Mouse (Mus musculus) limb, embryonic 15.5 days (tissue): ENCODE data around the gene Pitpnb. TPM values are rescaled to one million over a fixed set of nuclear protein-coding genes. Genes with fewer than 3 reads are reported as not detected.

Experiments used
- ATAC-seq: fragments of 200-750 bp; cut with Nextera tagmentation; 2 replicates; pipeline ENCODE4 v1.8.0; 2017; ENCODE audit warnings: low read depth, moderate TSS enrichment; ENCODE audit not compliant: insufficient number of reproducible peaks, low FRiP score, low TSS enrichment
- H3K27ac ChIP-seq: fragments of 300-500 bp; sonication (generic); 2 replicates; pipeline ENCODE4 v1.5.1; 2015; ENCODE audit warnings: moderate library complexity, mild to moderate bottlenecking, inconsistent platforms
- H3K27me3 ChIP-seq: fragments of 300-500 bp; sonication (generic); 2 replicates; pipeline ENCODE4 v1.6.1; 2015; ENCODE audit warnings: inconsistent platforms
- H3K36me3 ChIP-seq: fragments of 300-500 bp; sonication (generic); 2 replicates; pipeline ENCODE4 v1.6.1; 2015; ENCODE audit warnings: inconsistent platforms
- H3K4me1 ChIP-seq: fragments of 300-500 bp; sonication (generic); 2 replicates; pipeline ENCODE4 v1.6.1; 2015; ENCODE audit warnings: inconsistent platforms
- H3K4me2 ChIP-seq: fragments of 300-500 bp; sonication (generic); 2 replicates; pipeline ENCODE4 v1.6.1; 2015; ENCODE audit warnings: mild to moderate bottlenecking, inconsistent platforms
- H3K4me3 ChIP-seq: fragments of 300-500 bp; sonication (generic); 2 replicates; pipeline ENCODE4 v1.5.1; 2015; ENCODE audit warnings: mild to moderate bottlenecking, inconsistent platforms
- H3K9ac ChIP-seq: fragments of 300-500 bp; sonication (generic); 2 replicates; pipeline ENCODE4 v1.6.1; 2015; ENCODE audit warnings: inconsistent platforms
- H3K9me3 ChIP-seq: fragments of 300-500 bp; sonication (generic); 2 replicates; pipeline ENCODE4 v1.6.1; 2016; ENCODE audit warnings: inconsistent platforms
- WGBS: fragments of 180-500 bp; shearing (Covaris S2); methylation state at CpG from one replicate; pipeline ENCODE4 v1.1.7; 2015; 5-methylcytosine and 5-hydroxymethylcytosine counted together
- polyA plus RNA-seq: library from polyadenylated mRNA; unstranded; fragments of >200 nt; fragmentation: Nextera tagmentation; extraction: Ambion mirVana; gene quantifications from 2 replicates; pipeline ENCODE4 v1.2.1, GENCODE M21; 2015

Gene Pitpnb
- polyA plus RNA-seq, 1 experiment from 2014 or later: 106 TPM

DNA sequence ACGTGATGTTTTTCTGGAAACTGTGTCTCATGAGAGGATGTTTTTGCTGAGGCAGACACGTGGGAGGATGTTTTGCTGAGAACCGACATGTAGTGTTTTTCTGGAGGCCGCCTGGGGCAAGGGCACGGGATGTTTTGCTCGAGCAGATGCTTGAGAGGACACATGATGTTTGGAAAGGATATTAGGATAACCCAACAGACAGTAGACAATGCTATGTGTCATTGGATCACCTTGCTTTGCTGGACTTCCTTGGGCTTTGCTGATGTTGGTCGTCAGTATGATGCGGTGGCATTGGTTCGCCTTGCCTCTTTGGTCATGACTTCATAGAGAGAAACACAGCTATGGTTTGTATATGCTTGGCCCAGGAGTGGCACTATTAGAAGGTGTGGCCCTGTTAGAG is 16.7 kb upstream of the Pitpnb start:
- ATAC-seq: no peak
- Histone ChIP-seq H3K27me3 (no peaks in the 10 kb centered on the region), H3K36me3 (no peaks in the 10 kb centered on the region), H3K4me3 (no peak overlapping the region), H3K4me1 (no peaks in the 10 kb centered on the region; the same call in 1 of the 2 replicates), H3K27ac (no peak overlapping the region), H3K4me2 (no peak overlapping the region), H3K9me3 (no peaks in the 10 kb centered on the region), H3K9ac (no peak overlapping the region)
- WGBS: 88% methylated on average over 9 of the region's 9 CpGs

DNA sequence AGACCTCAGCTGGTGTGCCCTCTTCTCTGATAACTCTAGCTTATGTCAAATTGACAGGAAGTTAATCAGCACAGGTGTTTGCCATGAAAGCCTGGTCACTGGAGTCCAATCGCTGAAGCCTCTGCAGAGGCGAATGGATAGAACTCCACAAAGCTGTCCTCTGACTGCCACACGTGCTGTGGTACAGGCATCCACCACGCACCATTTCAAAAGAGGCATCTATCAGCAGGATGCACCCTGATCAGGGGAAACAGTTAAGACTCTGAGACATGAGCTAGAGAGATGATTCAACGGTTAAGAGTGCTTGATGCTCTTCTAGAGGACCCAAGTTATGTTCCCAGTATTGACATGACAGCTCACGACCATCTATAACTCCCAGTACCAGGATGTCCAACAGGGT is 15.5 kb upstream of the Pitpnb start:
- no peaks in the 10 kb centered on the region for H3K9me3 ChIP-seq
- H3K4me3 ChIP-seq: no peak overlapping the region
- H3K27me3 ChIP-seq: no peaks in the 10 kb centered on the region
- WGBS: 85% methylated on average over 6 of the region's 6 CpGs
- ATAC-seq: no peak
- no peak overlapping the region for H3K27ac ChIP-seq
- no peaks in the 10 kb centered on the region for H3K36me3 ChIP-seq
- no peak overlapping the region for H3K9ac ChIP-seq
- H3K4me2 ChIP-seq: no peak overlapping the region
- no peaks in the 10 kb centered on the region; the same call in 1 of the 2 replicates for H3K4me1 ChIP-seq

DNA sequence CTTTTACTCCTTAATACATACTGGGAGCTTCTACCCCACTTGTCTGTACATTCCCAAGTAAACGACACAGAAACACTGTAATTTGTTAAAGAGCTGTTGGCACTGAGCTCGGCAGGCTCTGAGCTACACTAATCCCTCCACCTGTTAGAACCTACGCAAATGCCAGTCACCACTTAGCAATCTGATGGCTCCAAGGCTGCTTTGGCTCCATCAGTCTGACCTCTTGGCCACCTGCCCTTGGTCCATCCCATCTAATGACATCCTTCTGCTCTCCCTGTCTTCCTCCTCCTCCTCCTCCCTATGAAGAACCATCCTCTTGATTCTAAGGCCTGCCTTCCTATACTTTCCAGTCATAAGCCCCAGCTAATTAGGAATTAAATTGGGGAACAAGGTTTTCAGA is 13.0 kb upstream of the Pitpnb start:
- H3K36me3 ChIP-seq: no peaks in the 10 kb centered on the region
- no peaks in the 10 kb centered on the region for H3K4me1 ChIP-seq
- H3K9ac ChIP-seq: no peak overlapping the region
- WGBS: 55% methylated on average over 3 of the region's 3 CpGs
- ATAC-seq: no peak
- no peaks in the 10 kb centered on the region for H3K27me3 ChIP-seq
- H3K4me2 ChIP-seq: no peak overlapping the region
- no peak overlapping the region for H3K27ac ChIP-seq
- no peaks in the 10 kb centered on the region for H3K9me3 ChIP-seq
- H3K4me3 ChIP-seq: no peak overlapping the region

DNA sequence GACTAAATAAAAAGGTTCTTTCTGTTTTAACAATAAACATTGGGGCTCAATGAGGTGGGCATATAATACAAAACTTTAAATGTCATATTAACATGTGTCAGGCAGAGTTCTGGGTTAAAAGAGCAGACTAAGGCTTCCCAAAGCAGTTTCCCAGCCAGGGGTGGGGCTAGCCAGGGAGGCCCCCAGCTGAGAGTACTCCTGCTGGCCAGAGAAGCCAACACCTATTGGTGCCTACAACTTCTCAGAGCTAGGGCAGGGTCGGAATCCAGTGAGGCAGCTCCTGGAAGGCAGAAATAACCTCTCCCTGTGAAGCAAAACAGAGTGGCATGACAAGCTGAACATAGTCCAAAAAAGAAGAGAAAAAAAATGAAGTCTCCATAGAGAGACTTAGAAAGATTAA is 11.6 kb upstream of the Pitpnb start:
- no peaks in the 10 kb centered on the region for H3K36me3 ChIP-seq
- H3K9ac ChIP-seq: no peak overlapping the region
- ATAC-seq: no peak
- H3K4me3 ChIP-seq: no peak overlapping the region
- H3K4me1 ChIP-seq: no peaks in the 10 kb centered on the region
- no peaks in the 10 kb centered on the region for H3K27me3 ChIP-seq
- H3K4me2 ChIP-seq: no peak overlapping the region
- WGBS: 47% methylated on average over 1 of the region's 1 CpGs
- no peak overlapping the region for H3K27ac ChIP-seq
- H3K9me3 ChIP-seq: no peaks in the 10 kb centered on the region

DNA sequence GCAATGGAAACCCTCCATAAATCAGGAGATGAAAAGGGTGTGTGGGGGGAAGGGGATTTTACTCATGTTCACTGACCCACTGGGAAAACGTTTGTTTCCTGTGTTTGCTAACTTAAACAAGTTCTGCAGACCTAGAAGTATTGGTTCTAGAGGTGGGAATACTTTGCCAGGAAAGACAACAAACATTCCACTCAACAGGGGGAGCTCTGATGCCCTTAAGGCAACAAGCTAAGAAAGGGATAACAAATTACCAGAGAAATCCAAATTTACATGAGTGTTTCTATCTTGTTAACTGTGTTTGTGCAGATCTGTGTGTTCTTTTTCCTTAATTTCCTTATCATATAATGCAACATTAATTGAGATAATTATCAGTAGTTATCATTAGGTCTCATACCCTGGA is 4.8 kb upstream of the Pitpnb start:
- Histone ChIP-seq H3K4me2 (no peak overlapping the region), H3K9me3 (no peaks in the 10 kb centered on the region), H3K36me3 (no peaks in the 10 kb centered on the region), H3K27me3 (no peaks in the 10 kb centered on the region), H3K4me1 (0 out of 2 replicates have a peak, but pooled peaks cover 4% of the 10 kb centered on the region), H3K27ac (no peak overlapping the region), H3K4me3 (no peak overlapping the region), H3K9ac (no peak overlapping the region)
- 10% methylated on average over 1 of the region's 1 CpGs for WGBS
- ATAC-seq: no peak

DNA sequence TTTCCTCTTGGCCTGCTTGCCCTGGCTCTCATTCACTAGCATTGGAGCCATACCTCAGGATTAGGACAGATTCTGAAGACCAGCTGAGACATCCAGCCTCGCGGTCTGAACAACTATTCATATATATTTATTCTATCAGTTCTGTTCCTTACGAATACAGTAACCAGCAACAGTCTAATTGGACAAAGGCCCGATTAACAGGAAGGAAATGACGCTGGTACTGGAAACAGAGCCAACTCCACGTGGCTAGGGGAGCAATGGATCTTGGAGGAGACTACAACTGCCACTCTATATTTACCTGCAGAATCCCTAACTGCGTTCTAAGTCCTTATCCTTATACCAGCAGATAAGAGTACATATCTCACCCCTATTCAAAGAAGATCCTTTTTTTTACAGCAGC is 3.1 kb upstream of the Pitpnb start:
- no peak overlapping the region for H3K4me3 ChIP-seq
- H3K27me3 ChIP-seq: no peaks in the 10 kb centered on the region
- no peak overlapping the region for H3K9ac ChIP-seq
- H3K4me1 ChIP-seq: peaks cover 12% of the 10 kb centered on the region
- no peaks in the 10 kb centered on the region for H3K36me3 ChIP-seq
- no peak overlapping the region for H3K4me2 ChIP-seq
- no peak overlapping the region for H3K27ac ChIP-seq
- 80% methylated on average over 7 of the region's 7 CpGs for WGBS
- ATAC-seq: no peak
- no peaks in the 10 kb centered on the region for H3K9me3 ChIP-seq

DNA sequence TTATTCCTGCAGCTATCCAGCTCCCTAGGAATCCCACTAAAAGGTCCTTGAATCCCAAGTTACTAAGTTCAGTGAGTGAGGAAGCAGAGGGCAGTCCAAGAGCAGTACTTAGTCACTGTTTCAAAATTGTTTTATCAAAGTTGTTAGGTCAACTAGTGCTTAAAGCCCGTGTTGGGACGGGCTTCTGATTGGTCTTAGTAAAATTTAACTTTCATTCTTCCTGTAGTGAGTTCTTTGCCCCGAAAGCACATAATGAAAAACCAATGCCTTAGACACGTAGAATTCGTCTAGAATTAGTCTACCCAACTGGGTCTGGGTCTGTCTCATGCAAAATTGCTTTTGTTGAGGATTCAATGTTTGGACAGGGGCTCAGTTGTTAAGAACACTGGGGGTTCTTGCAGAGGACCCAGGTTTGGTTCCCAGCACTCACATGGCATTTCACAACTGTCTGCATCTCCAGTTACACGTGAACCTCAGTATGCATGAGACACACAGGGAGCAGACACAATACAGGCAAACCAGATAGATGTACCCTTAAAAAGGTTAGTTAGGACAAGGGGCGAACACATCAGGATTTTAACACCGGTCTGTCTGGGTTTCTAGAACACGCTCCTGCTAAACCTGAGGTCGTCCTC is 664 bp upstream of the Pitpnb start:
- H3K9me3 ChIP-seq: no peaks in the 10 kb centered on the region
- H3K27ac ChIP-seq: peak overlapping the region; percentile 89
- peak overlapping the region; percentile 95; the same call in 1 of the 2 replicates for H3K9ac ChIP-seq
- no peaks in the 10 kb centered on the region for H3K27me3 ChIP-seq
- peaks cover 13% of the 10 kb centered on the region; the same call in 1 of the 2 replicates for H3K36me3 ChIP-seq
- 27% methylated on average over 10 of the region's 10 CpGs for WGBS
- H3K4me3 ChIP-seq: peak overlapping the region; percentile 96
- no peak; the same call in 1 of the 2 replicates for ATAC-seq
- H3K4me2 ChIP-seq: peak overlapping the region; percentile 67
- peaks cover 14% of the 10 kb centered on the region for H3K4me1 ChIP-seq

DNA sequence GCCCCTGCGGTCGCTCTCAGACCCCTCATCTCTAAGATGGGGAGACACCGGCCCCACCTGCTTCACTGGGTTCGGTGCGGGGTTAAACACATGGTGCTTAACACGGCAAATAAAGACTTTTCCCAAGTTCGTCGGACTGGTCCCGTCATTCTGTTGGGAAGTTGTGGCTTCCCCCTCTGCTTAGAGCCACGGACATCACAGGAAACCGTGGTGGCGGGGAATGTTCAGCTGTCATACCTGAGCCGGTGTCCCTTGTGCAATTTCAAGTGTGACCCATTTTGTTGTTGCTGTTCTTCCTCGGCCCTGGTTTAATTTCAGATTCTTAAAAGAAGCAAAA is 504 bp downstream of the Pitpnb start:
- peak overlapping the region; percentile 96 for H3K4me3 ChIP-seq
- peaks cover 17% of the 10 kb centered on the region for H3K36me3 ChIP-seq
- ATAC-seq: no peak
- H3K9ac ChIP-seq: peak overlapping the region; percentile 95
- peak overlapping the region; percentile 89 for H3K27ac ChIP-seq
- peaks cover 14% of the 10 kb centered on the region for H3K4me1 ChIP-seq
- H3K9me3 ChIP-seq: no peaks in the 10 kb centered on the region
- H3K4me2 ChIP-seq: peak overlapping the region; percentile 67
- H3K27me3 ChIP-seq: no peaks in the 10 kb centered on the region
- WGBS: under 1% methylated on average over 14 of the region's 14 CpGs

DNA sequence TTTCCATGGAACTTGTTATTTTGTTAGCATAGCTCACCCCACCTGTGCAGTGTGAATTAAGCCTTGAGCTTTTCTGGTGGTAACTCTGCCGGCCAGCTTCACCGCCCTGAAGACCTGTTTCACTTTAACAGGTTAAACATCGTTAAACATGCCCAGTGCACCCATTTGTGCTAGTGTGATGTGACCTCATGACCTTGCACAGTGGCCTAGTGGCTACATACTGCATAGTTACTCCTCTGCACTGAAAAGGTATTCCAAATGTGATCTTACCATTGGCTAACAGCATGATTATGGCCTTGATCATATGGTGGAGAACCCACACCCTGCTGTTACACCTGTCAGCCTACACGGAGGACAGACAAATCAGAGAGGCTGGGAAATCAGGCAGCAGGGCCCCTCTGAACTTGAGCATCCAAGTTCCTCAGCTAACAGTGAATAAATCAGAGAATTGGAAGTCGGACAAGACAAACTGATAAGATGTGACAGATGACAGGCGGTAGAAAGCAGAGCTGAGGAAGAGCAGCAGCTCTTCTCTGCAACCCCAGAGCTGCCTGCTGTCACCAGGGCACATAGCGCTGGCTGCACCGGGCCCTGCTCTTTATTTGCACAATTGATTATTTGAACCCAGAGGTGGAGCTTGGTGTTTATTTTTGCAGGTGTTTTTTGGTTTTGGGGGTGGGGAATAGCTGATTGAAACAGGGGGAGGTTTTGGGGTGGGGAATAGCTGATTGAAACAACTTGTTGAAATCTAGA is 5.6 kb downstream of the Pitpnb start:
- ATAC-seq: no peak

DNA sequence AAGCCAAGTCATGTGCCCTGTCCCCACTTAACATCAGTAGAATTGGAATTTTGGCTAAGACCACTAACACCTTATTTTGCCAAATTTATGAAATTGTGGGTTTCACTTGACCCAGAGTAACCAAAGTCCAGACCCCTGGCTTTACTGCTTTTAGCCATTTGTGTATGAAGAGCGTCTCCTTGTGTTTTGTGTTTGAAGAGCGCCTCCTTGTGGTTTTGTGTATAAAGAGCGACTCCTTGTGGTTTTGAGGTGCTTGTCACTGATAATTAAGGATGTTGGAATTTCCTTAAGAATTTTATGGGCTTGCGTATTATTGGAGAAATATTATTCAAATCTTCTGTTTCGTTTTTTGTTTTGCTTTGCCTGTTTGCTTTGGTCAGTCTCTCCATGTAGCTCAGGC is 11.0 kb downstream of the Pitpnb start:
- H3K27ac ChIP-seq: no peak overlapping the region
- no peaks in the 10 kb centered on the region for H3K9me3 ChIP-seq
- no peaks in the 10 kb centered on the region for H3K4me1 ChIP-seq
- no peak overlapping the region for H3K4me3 ChIP-seq
- 38% methylated on average over 5 of the region's 5 CpGs for WGBS
- no peak overlapping the region for H3K4me2 ChIP-seq
- H3K9ac ChIP-seq: no peak overlapping the region
- H3K36me3 ChIP-seq: peaks cover 67% of the 10 kb centered on the region
- no peaks in the 10 kb centered on the region for H3K27me3 ChIP-seq
- no peak for ATAC-seq

More for the DNA sequence above, 5.6 kb downstream of the Pitpnb start:
- WGBS: 83% methylated on average over 8 of the region's 8 CpGs
- Histone ChIP-seq H3K4me3 (no peak overlapping the region), H3K4me2 (no peak overlapping the region), H3K9ac (no peak overlapping the region), H3K36me3 (peaks cover 42% of the 10 kb centered on the region), H3K27me3 (no peaks in the 10 kb centered on the region), H3K4me1 (peaks cover 9% of the 10 kb centered on the region), H3K27ac (no peak overlapping the region), H3K9me3 (no peaks in the 10 kb centered on the region)

DNA sequence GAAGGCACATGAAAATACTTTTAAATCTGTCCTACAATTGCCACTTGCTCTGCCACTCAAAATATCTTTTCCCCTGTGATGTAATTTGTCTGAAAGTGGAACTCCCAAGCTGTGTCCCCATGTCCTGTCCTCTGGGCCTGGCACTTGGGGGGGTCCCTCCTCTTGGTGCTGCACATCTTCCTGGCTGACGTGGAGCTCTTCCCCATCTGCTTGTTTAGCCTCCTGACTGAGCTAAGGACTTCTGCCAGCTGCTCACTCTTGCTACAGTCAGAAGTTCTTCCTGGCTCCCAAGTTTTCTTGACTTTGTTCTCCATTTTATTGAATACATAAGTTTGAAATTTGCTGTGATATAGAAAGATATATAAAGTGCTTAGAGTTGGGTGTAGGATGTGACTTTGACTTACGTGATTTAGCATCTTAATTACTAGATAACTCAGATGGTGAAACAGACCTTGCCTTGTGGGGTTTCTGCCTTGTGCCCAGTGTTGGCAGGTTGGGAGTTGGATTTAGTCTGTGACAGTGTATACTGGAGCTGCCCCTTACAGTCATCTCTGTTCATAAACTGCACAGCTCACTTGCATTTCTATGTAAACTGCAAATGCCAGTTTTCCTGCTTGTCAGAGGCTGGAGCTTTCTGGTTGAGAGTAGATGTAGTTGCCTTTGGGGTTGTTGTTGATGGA is 14.3 kb downstream of the Pitpnb start:
- Histone ChIP-seq H3K9ac (no peak overlapping the region), H3K4me1 (no peaks in the 10 kb centered on the region), H3K4me2 (no peak overlapping the region), H3K27ac (no peak overlapping the region), H3K27me3 (no peaks in the 10 kb centered on the region), H3K4me3 (no peak overlapping the region), H3K36me3 (peaks cover 86% of the 10 kb centered on the region), H3K9me3 (no peaks in the 10 kb centered on the region)
- ATAC-seq: no peak
- 88% methylated on average over 2 of the region's 2 CpGs for WGBS
